Mouse (Mus musculus) midbrain, embryonic 14.5 days (tissue): ENCODE measurements around the gene Cdc25b. TPM values are rescaled to one million over a fixed set of nuclear protein-coding genes. Genes with fewer than 3 reads are reported as not detected.
A peak's percentile ranks its signal among the peaks of the same experiment; 100 is the strongest.

Experiments used
- ATAC-seq: fragments of 200-750 bp; cut with Nextera tagmentation; 2 replicates; pipeline ENCODE4 v1.8.0; 2017; ENCODE audit warnings: moderate number of reproducible peaks, moderate library complexity; ENCODE audit not compliant: low FRiP score, low TSS enrichment
- DNase-seq: peaks from one replicate; pipeline ENCODE4 v3.0.0-alpha.2; 2015
- H3K27ac ChIP-seq: fragments of 300-500 bp; sonication (generic); replicated peaks from 2 replicates; pipeline ENCODE4 v1.5.1; 2014; ENCODE audit warnings: mild to moderate bottlenecking, low read depth, low read length, moderate library complexity
- H3K27me3 ChIP-seq: fragments of 300-500 bp; sonication (generic); 2 replicates; pipeline ENCODE4 v1.6.1; 2014; ENCODE audit warnings: low read length, control low read depth, mixed read lengths; ENCODE audit not compliant: control insufficient read depth, insufficient read depth
- H3K36me3 ChIP-seq: fragments of 300-500 bp; sonication (generic); 2 replicates; pipeline ENCODE4 v1.6.1; 2014; ENCODE audit warnings: low read length, control low read depth; ENCODE audit not compliant: control insufficient read depth, insufficient read depth
- H3K4me1 ChIP-seq: fragments of 300-500 bp; sonication (generic); 2 replicates; pipeline ENCODE4 v1.6.1; 2014; ENCODE audit warnings: mild to moderate bottlenecking, antibody characterized with exemption, low read length, control low read depth; ENCODE audit not compliant: control insufficient read depth, insufficient read depth
- H3K4me2 ChIP-seq: fragments of 300-500 bp; sonication (generic); 2 replicates; pipeline ENCODE4 v1.6.1; 2014; ENCODE audit warnings: mild to moderate bottlenecking, low read length, moderate library complexity
- H3K4me3 ChIP-seq: fragments of 300-500 bp; sonication (generic); replicated peaks from 2 replicates; pipeline ENCODE4 v1.5.1; 2014; ENCODE audit warnings: low read depth, low read length
- H3K9ac ChIP-seq: fragments of 300-500 bp; sonication (generic); replicated peaks from 2 replicates; pipeline ENCODE4 v1.6.1; 2014; ENCODE audit warnings: mild to moderate bottlenecking, low read length, moderate library complexity
- H3K9me3 ChIP-seq: fragments of 300-500 bp; sonication (generic); 2 replicates; pipeline ENCODE4 v1.6.1; 2016; ENCODE audit warnings: low read length, control low read depth, mixed read lengths; ENCODE audit not compliant: control insufficient read depth
- WGBS: fragments of 180-500 bp; shearing (Covaris S2); extraction: QIAGEN DNeasy Blood & Tissue Kit; methylation state at CpG from one replicate; pipeline ENCODE4 v1.1.7; 2014; 5-methylcytosine and 5-hydroxymethylcytosine counted together
- polyA plus RNA-seq: library from polyadenylated mRNA; unstranded; fragments of >200 nt; fragmentation: Nextera tagmentation; extraction: Ambion mirVana; gene quantifications from 2 replicates; pipeline ENCODE4 v1.2.1, GENCODE M21; 2014

Cdc25b gene
- 16.4 and 31.5 TPM in 2 replicates for polyA plus RNA-seq

DNA sequence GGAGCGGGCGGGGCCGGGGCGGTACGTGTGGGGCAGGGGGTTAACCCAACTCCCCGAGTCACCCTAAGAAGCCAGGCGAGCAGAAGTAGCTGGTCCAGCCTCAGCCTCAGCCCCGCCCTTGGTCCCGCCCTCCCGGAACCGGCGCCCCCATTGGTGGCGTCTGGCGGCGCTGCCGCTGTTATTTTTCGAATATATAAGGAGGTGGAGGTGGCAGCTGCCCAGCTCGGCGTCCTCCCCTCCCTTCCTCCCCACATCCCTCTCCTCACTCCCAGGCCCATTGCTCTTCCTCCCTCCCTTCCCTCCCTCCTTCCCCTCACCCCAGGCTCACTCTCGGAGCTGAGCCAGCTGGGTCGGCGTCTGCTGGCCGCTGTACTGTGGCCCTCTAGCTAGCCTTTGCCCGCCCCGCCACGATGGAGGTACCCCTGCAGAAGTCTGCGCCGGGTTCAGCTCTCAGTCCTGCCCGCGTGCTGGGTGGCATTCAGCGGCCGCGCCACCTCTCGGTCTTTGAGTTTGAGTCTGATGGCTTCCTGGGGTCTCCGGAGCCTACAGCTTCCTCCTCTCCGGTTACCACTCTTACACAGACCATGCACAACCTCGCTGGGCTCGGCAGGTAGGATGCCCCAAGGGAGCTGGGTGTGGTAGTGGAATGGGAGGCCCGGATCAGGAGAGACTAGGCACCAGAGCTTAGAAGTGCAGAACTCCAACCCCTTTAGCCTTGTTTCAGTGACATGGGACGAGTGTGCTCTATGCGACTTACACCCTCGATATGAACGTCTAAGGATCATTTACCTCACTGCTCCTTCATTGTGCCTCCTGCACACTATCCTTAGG, at the start of gene Cdc25b, which contains the start of gene Spef1:
TSS of gene Cdc25b (plus strand) at position 179 of the 831 bp plus-strand sequence.
TSS of gene Spef1 (minus strand) at position 512 of the 831 bp plus-strand sequence.
- ATAC-seq, result peak; percentile 84

DNA sequence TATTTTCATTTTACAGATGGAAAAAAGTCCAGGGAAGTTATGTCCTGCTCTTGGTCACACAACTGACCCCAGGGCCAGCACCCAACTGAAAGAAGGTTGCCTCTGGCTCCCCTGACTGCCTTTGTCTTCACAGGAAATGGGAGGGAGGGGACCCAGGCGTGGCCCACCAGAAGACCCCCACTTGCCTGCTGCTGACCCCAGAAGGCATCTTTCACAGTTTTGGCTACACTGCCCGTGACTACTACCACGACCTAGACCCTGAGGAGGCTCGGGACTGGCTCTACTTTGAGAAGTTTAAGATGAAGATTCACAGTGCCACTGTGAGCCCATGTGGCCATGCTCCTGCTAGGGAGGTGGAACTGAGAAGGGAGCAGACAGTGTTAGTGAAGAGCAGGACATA, 48.5 kb upstream of the Cdc25b start:
- Histone ChIP-seq H3K9me3 (no peaks in the 10 kb centered on the region), H3K4me1 (0 out of 2 replicates have a peak, but pooled peaks cover 3% of the 10 kb centered on the region), H3K9ac (no peak overlapping the region), H3K27me3 (no peaks in the 10 kb centered on the region), H3K36me3 (0 out of 2 replicates have a peak, but pooled peaks cover under 1% of the 10 kb centered on the region), H3K27ac (no peak overlapping the region), H3K4me3 (no peak overlapping the region), H3K4me2 (no peak overlapping the region)
- DNase-seq, result no peak
- no peak for ATAC-seq
- WGBS, result 86% methylated on average over 4 of the region's 4 CpGs

More for the DNA sequence above, at the start of gene Cdc25b, which contains the start of gene Spef1:
- peak; percentile 89 for DNase-seq
- peak within 1 kb of the TSS; percentile 62 for H3K4me3 ChIP-seq
- H3K27me3 ChIP-seq, result no peaks in the 10 kb centered on the region
- peak within 1 kb of the TSS; percentile 77 for H3K27ac ChIP-seq
- WGBS, result 1% methylated on average over 43 of the region's 43 CpGs
- peak within 1 kb of the TSS; percentile 60 for H3K9ac ChIP-seq
- H3K9me3 ChIP-seq, result no peaks in the 10 kb centered on the region
- peaks cover 36% of the 10 kb centered on the region for H3K4me1 ChIP-seq
- H3K36me3 ChIP-seq, result no peaks in the 10 kb centered on the region
- peak within 1 kb of the TSS; percentile 83 for H3K4me2 ChIP-seq

DNA sequence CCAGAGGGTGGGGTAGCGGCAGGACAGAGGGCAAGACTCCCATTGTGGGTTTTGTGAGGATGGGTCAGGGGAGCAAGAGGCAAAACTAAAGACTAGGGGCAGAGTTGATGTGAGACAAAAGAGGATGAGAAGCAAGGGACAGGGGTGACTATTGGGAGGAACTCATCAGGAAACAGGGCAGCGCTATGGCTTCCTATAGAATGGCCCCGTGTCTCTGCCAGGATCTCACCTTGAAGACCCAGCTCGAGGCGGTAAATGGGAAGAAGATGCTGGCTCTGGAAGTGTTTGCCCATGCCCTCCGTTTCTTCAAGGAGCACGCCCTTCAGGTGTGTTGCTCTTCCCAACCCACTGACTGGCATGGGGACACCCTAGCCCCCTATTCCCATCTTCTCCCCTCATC, 48.0 kb upstream of the Cdc25b start:
- Histone ChIP-seq H3K9ac (no peak overlapping the region), H3K27me3 (no peaks in the 10 kb centered on the region), H3K4me2 (no peak overlapping the region), H3K36me3 (peaks cover 5% of the 10 kb centered on the region; the same call in 1 of the 2 replicates), H3K9me3 (no peaks in the 10 kb centered on the region), H3K4me1 (0 out of 2 replicates have a peak, but pooled peaks cover 3% of the 10 kb centered on the region), H3K4me3 (no peak overlapping the region), H3K27ac (no peak overlapping the region)
- DNase-seq (no peak), ATAC-seq (no peak)
- 88% methylated on average over 7 of the region's 7 CpGs for WGBS

DNA sequence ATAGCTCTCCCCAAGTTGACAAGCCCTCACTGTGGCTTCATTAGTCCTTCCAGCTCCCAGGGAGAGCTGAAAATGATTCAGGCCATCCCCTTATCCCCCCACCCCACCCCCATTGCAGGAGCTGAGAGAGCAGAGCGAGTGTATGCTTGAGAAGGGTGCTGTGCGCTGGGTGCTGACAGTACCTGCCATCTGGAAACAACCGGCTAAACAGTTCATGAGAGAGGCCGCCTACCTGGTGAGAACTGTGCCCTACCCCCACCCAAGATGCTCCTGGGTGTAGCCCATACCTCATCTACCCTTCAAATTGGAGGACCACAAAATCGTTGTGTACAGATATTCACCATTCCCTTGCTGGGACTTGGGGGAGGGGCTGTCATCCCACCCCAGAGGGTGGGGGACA, 47.5 kb upstream of the Cdc25b start:
- no peak for DNase-seq
- ATAC-seq, result no peak
- WGBS, result 90% methylated on average over 5 of the region's 5 CpGs
- Histone ChIP-seq H3K9ac (no peak overlapping the region), H3K27ac (no peak overlapping the region), H3K36me3 (peaks cover 8% of the 10 kb centered on the region), H3K9me3 (no peaks in the 10 kb centered on the region), H3K27me3 (no peaks in the 10 kb centered on the region), H3K4me2 (no peak overlapping the region), H3K4me3 (no peak overlapping the region), H3K4me1 (0 out of 2 replicates have a peak, but pooled peaks cover 3% of the 10 kb centered on the region)

DNA sequence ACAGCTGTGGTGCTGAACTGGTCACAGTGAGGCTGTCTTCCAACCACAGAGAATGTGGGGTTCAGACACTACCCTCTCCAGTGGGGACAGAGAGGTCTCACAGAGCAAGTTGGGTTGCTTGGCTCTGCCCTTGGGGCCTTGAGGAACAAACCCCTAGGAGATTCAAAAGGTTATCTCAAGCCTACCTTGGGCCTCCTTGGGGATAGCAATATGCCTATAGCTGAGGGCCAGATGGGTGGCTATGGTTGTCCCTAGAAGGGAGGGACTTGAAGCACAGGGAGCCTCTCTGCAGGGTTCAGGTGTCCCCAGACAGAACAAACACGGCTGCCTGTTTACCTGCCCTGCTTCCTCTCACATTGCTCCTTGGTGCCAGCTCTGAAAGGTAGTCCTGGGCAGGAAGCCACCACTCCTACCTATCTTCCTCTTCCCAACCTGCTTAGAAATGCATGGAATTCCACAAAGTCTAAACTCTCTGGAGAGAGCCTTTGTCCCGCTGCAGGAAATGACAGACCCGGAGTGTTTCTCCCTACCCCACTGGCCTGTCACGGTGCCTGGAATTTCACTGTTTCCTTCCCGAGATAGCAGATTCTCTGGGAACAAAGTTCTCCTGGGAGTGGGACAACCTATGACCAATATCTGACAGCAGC, 46.7 kb upstream of the Cdc25b start:
- 63% methylated on average over 5 of the region's 5 CpGs for WGBS
- H3K27ac ChIP-seq, result no peak overlapping the region
- no peak overlapping the region for H3K4me3 ChIP-seq
- no peaks in the 10 kb centered on the region for H3K27me3 ChIP-seq
- H3K4me1 ChIP-seq, result 0 out of 2 replicates have a peak, but pooled peaks cover 3% of the 10 kb centered on the region
- DNase-seq, result no peak
- peaks cover 15% of the 10 kb centered on the region for H3K36me3 ChIP-seq
- no peak for ATAC-seq
- no peak overlapping the region for H3K9ac ChIP-seq
- H3K4me2 ChIP-seq, result no peak overlapping the region
- no peaks in the 10 kb centered on the region for H3K9me3 ChIP-seq

DNA sequence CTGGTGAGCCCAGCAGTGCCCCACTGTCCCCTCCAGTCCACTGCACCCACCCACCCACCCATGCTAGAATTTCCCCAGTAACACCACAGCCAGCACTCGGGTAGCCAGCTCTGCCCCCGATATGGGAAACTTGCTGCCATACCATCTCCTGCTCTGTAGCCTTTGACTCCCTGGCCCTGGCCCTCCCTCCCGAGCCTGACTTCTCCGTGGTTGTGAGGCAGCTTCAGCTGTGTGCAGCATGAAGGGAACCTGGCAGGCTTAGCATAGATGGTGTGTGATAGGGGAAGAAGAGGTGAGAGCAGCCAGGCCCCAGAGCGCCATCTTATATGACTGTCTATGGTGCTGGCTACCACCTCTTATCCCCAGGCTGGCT, 46.2 kb upstream of the Cdc25b start:
- H3K4me2 ChIP-seq, result no peak overlapping the region
- H3K9ac ChIP-seq, result no peak overlapping the region
- peaks cover 20% of the 10 kb centered on the region for H3K36me3 ChIP-seq
- H3K4me1 ChIP-seq, result 0 out of 2 replicates have a peak, but pooled peaks cover 3% of the 10 kb centered on the region
- no peaks in the 10 kb centered on the region for H3K27me3 ChIP-seq
- H3K4me3 ChIP-seq, result no peak overlapping the region
- ATAC-seq, result no peak
- H3K27ac ChIP-seq, result no peak overlapping the region
- no peak for DNase-seq
- WGBS, result 71% methylated on average over 5 of the region's 5 CpGs
- H3K9me3 ChIP-seq, result no peaks in the 10 kb centered on the region

DNA sequence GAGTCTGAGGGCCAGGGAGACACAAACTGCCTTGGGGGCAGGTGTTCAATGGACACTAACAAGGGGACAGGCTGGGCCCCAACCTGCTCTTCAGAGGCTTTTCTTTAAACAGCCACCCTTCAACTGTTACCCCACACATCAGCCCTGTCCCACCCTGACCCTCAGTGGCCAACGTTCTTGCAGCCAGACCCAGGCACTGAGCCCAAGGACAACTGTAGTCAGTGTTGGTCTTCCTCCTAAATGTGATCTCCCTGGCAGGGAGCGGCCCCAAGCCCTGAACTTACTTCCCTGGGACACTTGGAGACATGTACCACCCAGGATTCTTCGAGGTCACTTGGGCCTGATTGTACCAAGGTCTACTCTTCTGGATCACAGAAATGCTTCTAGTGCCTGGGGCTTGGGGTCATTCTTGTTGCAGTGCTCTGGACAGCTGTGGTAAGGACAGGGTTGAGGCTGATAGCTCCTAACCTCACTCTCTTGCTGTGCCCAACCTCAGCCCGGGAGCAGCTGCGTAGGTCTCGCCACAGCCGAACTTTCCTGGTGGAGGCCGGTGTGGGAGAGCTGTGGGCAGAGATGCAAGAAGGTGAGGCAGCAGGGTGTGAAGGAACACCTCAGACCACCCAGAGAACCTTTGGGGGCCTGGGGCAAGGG, 45.3 kb upstream of the Cdc25b start:
- no peak for ATAC-seq
- H3K27me3 ChIP-seq, result no peaks in the 10 kb centered on the region
- H3K27ac ChIP-seq, result no peak overlapping the region
- no peaks in the 10 kb centered on the region for H3K9me3 ChIP-seq
- H3K4me3 ChIP-seq, result no peak overlapping the region
- H3K36me3 ChIP-seq, result peaks cover 30% of the 10 kb centered on the region
- H3K4me1 ChIP-seq, result 0 out of 2 replicates have a peak, but pooled peaks cover 3% of the 10 kb centered on the region
- no peak overlapping the region for H3K4me2 ChIP-seq
- H3K9ac ChIP-seq, result no peak overlapping the region
- no peak for DNase-seq
- 92% methylated on average over 8 of the region's 8 CpGs for WGBS

DNA sequence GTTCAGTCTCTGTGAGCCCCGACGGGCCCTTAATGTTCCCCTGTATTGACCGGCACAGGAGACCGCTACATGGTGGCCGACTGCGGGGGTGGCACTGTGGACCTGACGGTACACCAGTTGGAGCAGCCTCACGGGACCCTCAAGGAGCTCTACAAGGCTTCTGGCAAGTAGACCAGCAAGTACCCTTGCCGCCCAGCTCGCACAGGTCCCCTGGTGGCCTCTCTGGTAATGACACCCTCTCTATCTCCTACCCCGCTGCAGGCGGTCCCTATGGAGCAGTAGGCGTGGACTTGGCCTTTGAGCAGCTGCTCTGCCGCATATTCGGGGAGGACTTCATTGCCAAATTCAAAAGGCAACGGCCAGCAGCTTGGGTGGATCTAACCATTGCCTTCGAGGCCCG, 44.2 kb upstream of the Cdc25b start:
- no peak; the same call in 1 of the 2 replicates for ATAC-seq

More for the DNA sequence above, 44.2 kb upstream of the Cdc25b start:
- Histone ChIP-seq H3K36me3 (peaks cover 41% of the 10 kb centered on the region), H3K9ac (no peak overlapping the region), H3K27ac (no peak overlapping the region), H3K4me3 (no peak overlapping the region), H3K27me3 (no peaks in the 10 kb centered on the region), H3K4me1 (0 out of 2 replicates have a peak, but pooled peaks cover 3% of the 10 kb centered on the region), H3K9me3 (no peaks in the 10 kb centered on the region), H3K4me2 (no peak overlapping the region)
- 29% methylated on average over 18 of the region's 18 CpGs for whole genome bisulfite sequencing
- peak; percentile 61 for DNase-seq
